Mouse (Mus musculus): ENCODE measurements around the gene Arhgap4.

Gene Arhgap4

DNA sequence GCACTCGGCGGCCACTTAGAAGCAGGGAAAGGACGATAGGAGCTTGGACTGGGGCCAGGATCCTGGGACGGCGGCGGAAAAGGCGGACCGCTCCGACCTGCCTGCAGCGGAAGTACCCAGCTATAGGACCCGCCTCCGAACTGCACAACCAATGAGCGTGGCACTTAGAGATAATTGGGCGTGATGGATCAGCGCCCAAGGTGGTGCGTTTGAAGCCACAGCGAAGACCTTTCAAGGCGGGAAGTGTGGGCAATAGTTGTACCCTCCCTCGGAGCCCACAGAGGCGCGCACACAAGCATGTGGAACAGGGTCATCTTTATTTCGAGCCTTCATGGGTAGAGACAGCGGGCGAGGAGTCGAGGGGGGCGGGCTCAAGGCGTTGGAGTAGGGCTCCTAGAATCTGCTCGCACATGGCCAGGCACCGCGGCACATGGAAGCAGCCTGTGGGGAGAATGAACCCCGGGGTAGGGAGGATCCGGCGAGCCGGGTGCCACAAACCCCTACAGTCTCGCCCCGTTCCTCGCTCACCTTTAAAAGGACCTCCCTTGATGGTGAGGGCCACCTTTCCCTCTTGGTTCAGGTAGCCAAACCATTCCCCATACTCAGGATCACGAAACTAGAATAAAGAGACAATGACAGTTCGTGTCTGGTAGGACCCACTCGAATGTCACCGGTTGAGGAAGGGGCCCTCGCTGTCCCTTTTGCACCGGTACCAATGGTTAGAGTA lies at the start of gene Arhgap4, which contains the start of gene Naa10:
Arhgap4 (minus strand) TSS at position 48 of the 727 bp plus-strand sequence.
Naa10 (minus strand) TSS at position 122 of the 727 bp plus-strand sequence.
- peak; percentile 89 for DNase-seq (ENCODE audit: low read depth)

DNA sequence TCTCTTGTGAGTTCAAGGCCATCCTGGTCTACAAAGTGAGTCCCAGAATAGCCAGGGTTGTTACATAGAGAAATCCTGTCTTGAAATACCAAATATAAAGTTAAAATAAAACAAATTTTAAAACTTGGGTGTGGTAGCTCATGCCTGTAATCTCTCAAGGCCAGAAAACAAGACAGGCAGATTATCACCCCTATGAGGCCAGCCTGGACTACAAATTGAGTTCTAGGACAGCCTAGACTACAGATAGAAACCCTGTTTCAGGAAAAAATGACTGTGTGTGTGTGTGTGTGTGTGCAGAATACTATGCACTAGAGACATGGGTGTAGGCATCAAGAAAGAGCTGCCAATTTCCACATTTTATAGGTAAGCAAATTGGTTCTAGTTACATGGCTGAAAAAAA lies 49.1 kb upstream of the Arhgap4 start:
- DNase-seq (ENCODE audit: low read depth): no peak

DNA sequence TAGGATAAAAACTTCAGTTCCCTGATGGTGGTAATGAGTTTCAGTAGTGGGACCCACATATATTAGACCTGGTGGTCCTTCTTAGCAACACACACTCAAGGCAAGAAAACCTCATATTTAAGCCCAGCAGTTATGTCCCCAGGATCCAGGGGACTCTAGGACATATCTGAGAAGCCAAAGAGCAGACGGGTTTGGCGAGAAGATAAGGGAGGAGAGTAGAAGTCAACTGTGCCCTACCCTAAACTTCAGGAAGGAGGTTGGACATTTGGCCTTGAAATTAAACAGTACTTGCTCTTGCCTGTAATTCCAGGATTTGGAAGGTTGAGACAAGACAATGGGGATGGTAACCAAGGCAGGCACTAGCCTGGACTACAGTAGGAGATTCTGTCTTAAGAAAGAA lies 48.1 kb upstream of the Arhgap4 start:
- no peak for DNase-seq (ENCODE audit: low read depth)

DNA sequence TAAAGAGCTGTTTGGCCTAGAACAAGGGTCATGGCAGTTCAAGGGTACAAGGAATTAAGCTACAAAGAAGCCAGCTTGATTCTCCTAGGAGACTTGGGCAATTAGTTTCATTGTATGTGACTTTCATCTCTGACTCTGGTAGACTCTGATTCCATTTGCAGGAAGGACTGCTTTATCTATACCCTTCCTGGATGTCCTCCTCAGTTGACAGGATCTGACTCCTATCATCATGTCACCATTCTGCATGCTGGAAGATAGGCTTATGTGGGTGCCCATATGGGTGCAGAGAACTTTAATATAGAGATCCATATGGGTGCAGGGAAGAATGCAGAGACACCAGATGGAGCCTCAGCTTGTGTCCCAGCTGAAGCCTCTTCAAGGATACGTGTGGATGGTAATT lies 47.5 kb upstream of the Arhgap4 start:
- DNase-seq (ENCODE audit: low read depth): no peak

DNA sequence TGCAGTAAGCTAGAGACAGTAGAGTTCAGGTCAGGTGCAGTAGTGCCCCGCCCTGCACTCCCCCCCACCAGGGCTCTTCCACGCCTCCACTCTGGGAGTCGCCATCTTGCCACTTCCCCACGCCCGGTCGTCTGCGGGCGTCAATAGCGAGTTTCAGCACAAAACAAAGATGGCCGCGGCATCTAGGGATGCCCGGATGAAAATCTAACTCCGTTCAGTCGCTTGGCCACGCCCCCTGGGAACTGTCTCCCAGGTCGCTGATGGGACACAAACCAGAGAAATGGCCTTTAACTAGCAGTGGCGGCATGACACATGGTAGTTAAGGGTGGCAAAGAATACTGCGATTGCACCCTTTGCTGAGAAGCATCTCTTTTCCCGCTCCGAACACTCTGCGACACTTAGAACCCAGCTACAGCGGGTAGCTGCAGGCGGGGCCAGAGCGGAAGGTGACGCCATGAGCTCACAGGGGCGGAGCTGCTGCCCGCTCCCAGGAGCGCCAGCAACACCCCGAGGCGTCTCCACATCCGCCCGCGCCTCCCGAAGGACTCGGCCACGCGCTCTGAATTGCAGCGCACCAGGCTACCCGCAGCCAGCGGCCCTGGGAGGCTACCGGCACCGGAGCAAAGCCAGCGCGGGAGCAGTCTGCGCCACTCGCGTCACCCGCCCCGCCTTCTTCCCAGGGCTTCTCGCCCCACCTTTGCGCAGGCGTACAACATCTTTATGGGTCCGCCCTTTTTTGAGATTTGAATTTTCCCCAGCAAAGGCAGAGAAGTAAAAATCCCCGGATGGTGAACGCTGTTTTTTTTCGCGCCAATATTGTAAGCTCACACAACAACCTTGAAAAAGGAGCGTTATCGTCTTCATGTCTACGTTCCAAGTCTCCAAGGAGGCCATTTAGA lies 45.8 kb upstream of the Arhgap4 start:
- peak; percentile 94 for DNase-seq (ENCODE audit: low read depth)

DNA sequence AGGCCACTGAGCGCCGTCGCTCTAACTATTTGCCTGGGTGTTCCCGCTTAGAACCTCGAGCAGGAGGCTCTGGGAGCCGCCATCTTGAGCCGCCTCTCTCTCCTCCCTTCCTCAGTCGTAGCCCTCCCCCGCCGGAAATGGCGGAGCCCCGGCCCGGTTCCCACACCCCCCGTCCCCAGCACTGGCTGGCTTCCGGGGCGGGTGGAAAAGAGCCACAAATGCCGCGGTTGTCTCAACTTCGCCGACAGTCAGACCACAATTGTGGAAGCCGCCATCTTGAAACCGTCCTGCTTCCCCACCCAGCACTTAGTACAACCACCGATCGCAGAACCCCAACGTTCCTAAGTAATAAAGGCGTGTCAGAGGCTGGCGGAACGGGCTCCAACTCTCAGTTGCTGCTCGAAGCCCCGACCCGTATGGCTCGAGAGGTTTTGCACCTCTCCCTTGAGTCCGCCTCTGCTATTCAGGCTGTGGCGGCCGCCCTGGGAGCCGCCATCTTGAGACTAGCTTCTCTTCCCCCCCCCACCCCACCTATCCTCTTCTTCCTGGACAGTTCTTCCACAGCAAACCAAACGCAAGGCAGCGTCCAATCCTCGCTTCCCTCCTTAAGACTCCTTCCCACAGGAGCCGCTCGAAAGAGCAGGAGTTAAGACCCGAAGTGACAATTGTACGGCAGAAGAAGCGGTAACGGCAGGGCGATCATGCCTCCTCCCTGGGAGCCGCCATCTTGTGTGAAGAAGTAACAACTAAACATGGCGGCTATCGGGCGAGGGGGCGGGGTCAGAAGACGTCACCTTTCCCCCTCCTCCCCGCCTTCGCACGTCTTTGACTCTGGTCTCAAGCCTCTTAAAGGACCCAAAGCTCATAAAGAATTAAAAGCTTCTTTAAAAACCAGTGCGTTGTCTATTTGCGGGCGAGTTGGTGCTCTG lies 44.8 kb upstream of the Arhgap4 start, which contains the start of gene Hcfc1:
Hcfc1 (minus strand) TSS at position 110 of the 929 bp plus-strand sequence.
- peak; percentile 92 for DNase-seq (ENCODE audit: low read depth)

DNA sequence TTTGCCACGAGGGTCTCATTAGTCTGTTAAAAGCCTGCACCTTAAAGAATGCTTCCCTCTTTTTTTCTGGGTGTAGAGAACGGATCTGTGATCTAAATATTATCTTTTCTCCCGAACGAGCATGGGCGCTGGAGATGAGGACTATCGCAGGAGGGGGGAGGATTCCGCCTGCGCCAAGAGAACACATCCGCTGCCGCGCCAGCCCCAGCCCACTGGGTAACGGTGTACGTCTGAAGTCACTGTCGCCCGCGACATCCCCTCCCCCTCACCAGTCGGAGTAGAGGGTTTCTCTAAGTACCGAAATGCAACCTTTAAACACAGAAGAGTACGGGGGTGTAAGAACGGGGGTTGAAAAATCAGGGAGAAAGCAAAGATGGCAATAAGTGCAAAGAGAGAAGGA lies 43.6 kb upstream of the Arhgap4 start:
- peak; percentile 81 for DNase-seq (ENCODE audit: low read depth)

DNA sequence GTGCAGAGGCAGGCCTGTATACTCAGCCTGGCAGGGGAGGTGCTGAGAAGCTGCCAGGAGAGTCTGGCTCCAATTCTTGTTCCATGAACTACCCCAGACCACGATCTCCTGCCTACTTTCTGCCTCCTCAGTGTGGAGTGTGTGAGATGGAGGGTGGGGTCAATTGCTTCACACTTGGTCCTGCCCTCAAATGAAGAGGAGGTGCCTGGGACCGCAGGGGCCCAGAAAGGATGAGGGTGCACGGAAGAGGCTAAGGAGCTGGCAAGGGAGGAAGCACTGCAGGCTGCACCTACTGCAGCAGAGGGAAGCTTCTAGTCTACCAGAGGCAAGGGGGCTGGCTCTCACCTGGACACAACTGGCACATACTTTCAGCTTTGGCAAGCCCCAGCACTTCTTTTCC lies 42.7 kb upstream of the Arhgap4 start:
- DNase-seq (ENCODE audit: low read depth): peak; percentile 65

DNA sequence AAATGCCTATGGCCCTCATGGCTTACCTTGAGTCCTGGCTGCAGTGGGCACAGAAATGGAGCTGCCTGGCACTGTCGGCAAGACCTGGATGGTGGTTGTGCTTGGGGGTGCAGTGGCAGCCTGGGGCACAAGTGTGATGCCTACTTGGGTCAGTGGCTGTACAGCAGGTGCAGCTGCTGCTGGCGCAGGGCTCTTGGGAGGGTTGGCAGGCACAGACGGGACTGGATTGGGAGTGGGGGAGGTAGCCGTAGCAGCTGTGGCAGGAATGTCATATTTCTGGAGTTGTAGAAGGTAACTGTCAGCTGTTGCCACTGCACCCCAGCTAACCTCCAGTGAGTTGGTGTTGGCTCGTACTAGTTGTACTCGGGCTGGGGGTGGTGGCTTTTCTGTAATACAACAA lies 33.3 kb upstream of the Arhgap4 start:
- no peak for DNase-seq (ENCODE audit: low read depth)

DNA sequence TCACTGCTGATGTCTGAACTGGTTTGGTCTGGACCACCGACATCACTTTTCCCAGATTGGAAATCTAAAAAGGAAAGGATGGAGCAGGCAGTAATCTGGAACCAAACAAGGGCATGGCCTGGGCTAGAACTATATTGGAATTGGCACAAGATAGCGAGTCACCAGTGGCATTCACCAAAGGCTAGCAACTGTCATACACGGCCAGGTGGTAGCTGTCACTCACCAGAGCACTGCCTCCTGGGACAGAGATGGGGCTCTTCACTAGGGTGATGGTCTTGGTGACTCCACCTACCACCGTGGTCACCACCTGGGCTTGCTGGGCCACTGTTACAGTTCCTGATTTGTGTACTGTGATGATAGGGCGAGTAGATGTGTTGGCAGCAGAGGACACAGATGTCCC lies 30.9 kb upstream of the Arhgap4 start:
- DNase-seq (ENCODE audit: low read depth): no peak

DNA sequence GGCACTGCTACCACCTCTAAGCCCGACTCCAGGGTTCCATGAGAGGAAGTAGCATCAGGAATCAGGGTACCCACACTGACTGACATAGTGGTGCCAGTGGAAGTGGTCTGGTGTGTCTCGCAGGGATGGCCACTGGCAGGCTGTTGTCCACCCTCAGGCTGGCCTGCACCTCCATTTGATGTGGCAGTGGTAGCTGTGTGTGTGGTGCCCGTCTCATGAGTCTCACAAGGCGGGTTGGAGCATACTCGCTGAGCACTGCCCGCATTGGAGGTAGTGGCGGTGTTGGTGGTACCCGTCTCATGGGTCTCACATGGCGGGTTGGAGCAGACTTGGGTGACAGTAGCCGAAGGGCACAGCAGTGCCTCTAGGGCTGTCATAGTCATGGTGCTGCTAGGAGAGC lies 27.7 kb upstream of the Arhgap4 start:
- no peak for DNase-seq (ENCODE audit: low read depth)

DNA sequence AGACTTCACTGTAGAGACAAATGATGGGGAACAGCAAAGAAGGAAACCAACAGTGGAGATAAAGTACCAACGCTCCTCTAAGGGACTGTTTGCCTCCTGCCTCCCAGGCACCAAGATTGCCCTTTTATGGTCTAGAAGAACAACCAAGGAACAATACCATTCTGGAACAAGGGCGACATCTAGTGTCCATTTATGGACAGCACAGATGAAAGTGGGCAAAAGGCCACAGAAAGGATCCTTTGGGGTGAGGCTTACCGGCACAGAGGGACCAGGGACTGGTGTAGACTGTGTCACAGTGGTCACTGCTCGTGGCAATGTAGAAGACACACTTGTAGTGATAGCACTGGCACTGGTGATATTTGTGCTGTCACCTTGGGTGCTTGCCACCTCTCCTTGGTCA lies 27.0 kb upstream of the Arhgap4 start:
- peak; percentile 87 for DNase-seq (ENCODE audit: low read depth)

DNA sequence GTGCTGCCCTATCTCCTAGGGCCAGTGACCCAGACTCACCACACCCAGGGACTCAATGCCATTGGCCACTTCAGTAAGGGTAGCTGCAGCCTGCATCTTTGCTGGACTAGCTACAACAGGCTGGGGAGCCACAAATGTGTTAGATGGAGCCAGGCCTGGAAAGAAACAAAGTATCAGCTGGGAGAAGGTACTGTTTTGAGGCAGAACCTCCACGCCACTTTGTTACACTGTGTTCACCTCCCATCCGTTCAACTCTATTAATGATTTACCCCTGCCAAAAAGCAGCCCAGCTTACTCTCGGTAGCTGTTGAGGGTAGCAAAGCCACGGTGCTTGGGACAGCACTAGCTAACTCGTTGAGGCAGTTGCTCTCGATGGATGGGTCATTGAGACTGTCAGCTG lies 25.2 kb upstream of the Arhgap4 start:
- DNase-seq (ENCODE audit: low read depth): no peak

DNA sequence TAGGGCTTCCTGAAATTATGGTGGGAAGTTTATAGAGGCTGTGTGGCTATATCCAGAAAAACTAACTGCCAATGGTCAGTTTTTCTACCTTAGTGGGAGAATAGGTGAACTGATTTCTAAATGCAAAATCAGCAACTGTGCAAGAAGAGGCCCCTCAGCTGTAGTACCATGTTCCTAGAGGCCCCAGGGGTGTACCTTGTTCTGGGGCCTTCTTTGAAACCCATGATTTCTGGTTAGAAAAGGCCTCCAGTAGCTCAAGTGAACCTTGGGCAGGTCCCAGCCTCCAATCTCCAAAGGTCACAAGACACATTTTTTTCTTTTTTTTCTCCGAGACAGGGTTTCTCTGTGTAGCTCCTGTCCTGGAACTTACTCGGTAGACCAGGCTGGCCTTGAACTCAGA lies 20.6 kb upstream of the Arhgap4 start:
- no peak for DNase-seq (ENCODE audit: low read depth)

DNA sequence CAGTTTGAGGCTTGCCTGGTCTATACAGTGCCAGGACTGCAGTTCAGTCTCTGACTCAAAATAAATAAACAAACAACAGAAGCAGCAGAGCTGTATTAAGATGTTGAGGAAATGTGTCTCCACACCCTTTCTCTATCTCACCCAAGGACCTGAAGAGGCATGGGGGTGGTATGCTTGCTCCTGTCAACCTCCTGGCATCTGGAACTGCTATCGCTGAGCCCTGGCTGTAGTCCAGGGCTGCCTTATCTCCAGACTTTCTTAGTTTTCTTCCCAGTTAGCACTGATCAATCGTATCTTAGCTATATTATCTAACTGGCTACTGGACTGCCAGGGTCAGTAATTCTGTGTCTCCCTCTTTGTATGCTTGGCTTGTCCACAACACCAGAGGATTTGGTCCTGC lies 20.2 kb upstream of the Arhgap4 start:
- no peak for DNase-seq (ENCODE audit: low read depth)

DNA sequence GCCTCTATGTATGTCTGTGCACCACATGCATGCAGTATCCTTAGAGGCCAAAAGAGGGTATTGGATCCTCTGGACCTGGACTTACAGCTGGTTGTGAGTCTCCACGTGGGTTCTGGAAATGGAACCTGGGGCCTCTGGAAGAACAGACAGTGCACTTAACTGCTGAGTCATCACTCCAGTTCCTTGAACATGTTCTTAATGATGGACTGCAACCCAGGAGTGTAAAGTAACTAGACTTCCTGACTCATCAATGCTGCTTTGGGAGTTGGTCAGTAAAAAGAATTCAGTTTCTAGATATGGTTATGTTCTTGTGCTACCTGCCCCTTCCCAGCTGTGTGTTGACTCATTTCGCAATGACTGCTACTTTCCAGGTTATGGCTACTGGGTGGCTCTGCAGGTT lies 10.2 kb upstream of the Arhgap4 start:
- DNase-seq (ENCODE audit: low read depth): no peak

DNA sequence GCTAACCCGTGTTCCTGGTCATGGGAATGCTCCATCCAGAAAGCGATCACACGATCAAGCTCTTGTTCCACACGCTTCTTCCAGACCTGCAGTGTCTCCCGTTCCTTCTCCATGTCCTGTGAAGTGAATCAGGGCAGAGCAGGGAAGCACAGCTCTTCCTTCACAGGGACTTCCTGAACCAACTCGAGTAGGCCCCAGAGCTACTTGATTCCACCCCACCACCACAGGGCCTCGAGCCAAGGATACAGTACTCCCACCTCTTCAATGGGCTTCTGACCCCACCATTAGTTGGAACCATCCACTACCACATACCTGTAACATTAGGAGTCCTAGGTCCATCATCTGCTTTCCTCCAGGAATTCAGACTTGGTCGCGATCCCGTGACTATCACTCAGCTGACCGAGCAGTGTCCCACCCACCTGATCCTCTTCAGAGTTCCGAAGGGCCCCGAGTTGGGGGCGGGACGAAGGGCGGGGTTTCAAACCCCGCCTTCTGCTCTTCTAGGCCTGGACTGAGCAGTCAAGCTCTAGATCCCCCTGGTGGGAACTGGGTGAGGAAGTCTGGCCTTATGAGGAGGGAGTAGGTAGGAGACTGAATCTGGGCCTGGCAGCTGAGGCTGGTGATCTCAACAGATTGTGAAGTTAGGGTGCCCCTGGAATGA lies 8.9 kb upstream of the Arhgap4 start, which contains the start of gene Renbp:
Renbp (minus strand) TSS at position 449 of the 661 bp plus-strand sequence.
- peak; percentile 71 for DNase-seq (ENCODE audit: low read depth)

DNA sequence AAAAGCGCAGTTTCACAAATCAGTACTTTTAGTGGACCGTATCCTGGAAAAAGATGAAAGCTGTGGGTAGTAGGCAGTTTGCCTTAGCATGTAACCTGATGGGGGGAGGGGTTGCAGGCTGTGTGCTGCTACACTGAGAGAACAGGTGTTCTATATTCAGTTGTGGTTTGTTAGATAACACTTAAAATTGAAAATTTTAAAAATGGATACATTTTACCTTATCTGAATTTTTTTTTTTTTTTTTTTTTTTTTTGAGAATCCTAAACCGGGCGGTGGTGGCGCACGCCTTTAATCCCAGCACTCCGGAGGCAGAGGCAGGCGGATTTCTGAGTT lies 846 bp upstream of the Arhgap4 start:
- no peak for DNase-seq (ENCODE audit: low read depth)

DNA sequence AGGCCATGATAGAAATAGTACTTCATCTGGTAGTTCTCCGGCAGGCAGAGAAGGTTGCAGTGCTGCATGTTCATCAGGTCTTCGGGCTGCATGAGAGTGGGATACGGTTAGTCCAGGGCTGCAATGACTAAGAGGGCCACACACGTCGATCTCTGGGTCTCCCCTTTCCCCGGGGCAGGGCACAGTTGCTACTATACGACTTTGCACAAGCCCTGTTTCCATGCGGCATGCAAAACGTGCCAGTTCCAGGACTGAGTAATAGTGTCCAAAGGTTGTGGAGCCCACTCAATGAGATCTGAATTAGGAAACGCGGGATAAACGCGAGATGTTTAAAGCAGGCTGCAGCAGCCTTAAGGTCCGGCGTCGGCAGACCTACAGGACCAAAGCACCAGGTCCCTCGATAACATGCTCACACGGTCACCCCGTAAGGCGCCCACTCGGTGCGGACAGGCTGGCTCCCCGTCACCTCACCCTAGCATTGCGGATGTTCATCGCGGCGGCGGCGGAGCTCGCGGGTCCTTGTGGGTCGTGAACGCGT lies 316 bp downstream of the Arhgap4 start:
- no peak for DNase-seq (ENCODE audit: low read depth)

DNA sequence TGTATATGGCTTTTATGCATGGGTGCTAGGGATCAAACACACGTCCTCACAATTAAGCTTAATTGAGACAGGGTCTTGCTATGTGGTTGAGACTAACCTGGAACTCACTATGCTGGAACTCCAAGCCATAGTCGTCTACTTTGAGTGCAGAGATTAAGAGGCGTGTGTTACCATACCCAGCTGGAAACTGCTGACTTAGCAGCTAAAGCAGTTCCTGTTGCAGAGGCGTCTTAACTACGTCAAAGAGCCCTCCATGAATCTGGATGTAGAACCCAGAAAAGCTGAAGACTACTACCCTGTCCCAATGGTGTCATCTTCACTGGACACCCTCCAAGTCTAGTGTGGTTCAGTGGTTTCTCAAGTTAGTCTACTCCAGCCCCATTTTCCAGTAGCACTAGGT lies 3.0 kb downstream of the Arhgap4 start:
- DNase-seq (ENCODE audit: low read depth): peak; percentile 57

DNA sequence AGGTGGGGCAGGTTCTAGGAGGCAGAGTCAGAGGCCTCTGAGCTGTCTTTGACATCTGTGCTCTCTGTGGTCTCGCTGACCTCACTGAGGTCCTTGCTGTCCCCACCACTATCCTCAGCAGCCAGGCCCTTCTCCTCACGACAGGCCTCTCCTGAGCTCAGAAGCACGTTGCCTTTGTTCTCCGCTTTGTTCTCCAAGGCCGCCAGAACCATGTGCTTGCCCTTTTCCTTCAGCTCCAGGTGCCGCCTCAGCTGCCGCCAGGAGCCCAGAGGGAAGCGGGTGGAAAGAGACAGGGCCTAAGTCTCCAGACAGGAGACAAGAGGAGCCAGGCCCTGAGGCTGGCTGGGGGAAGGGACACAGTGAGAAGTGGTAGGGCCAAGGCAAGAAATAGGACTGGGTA lies 4.7 kb downstream of the Arhgap4 start:
- no peak for DNase-seq (ENCODE audit: low read depth)

Measured in induced T-regulatory cell, adult 2 months (primary cell).